ENCODE assay signal across 26 mouse cellular contexts in the genomic region with DNA sequence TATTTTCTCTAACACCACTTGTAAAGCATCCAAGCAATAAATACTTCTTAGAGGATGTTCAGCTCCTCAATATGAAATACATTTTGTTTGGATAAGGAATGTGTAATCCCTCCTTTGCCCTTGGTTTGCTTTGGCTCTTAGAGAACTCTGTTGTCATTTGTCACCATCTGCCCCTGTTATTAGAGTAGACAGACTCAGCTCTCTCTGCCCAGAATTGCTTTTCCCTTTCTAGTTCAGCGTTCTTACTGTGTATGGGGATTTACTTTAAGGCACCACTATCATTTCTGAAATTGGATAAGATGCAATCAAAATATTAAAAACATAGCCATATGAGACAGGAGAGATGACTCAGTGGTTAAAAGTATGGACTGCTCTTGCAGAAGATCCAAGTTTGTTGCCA.
DNase-seq lines count a peak whose midpoint lies in the region; ATAC-seq and TF ChIP-seq lines count a peak whose summit lies in the region.
"Had no signal": no experiment of that assay in that cellular context is flagged by ENCODE, and none has a peak within 500 bp of the region (broad histone marks: within the 10 kb centered on the region; RNA-seq: fewer than 3 reads in every experiment).

No protein-coding gene starts in this region.

- 0 out of 2 replicates have a peak overlapping the region, but pooled peaks have one; percentile 2 for H3K27ac ChIP-seq in heart, embryonic 13.5 days (replicated peaks)
- H3K27ac ChIP-seq in heart, embryonic 12.5 days (ENCODE audit: poor library complexity, severe bottlenecking), result no peak overlapping the region
- peak overlapping the region; percentile 48; the same call in 1 of the 2 replicates for H3K27ac ChIP-seq in stomach, embryonic 15.5 days
- no peak overlapping the region for H3K27ac ChIP-seq in stomach, postnatal 0 days (replicated peaks)
- H3K27ac ChIP-seq in limb, embryonic 10.5 days, result 0 out of 2 replicates have a peak overlapping the region, but pooled peaks have one; percentile 38
- H3K27ac ChIP-seq: forebrain, embryonic 12.5 days; heart, embryonic 10.5 days; hindbrain, embryonic 14.5 days; limb, embryonic 12.5 days; liver, embryonic 15.5 days; neural tube, embryonic 12.5 days had no signal

- ATAC-seq in heart, embryonic 13.5 days (ENCODE audit: extremely low read depth, insufficient number of reproducible peaks, low FRiP score, low TSS enrichment), result no peak
- ATAC-seq in heart, embryonic 12.5 days (ENCODE audit: insufficient number of reproducible peaks, low FRiP score), result no peak
- no peak for ATAC-seq in stomach, embryonic 15.5 days (ENCODE audit: insufficient read depth, low FRiP score, low read depth)
- no peak for ATAC-seq in stomach, postnatal 0 days (ENCODE audit: low FRiP score, low TSS enrichment)
- no peak for ATAC-seq in frontal cortex, adult (ENCODE audit: low TSS enrichment)
- ATAC-seq: CD4-positive, CD25-positive, alpha-beta regulatory T cell, adult 4 months; forebrain, postnatal 0 days; midbrain, embryonic 16.5 days had no signal

- DNase-seq in stomach, postnatal 0 days (ENCODE audit: low spot score), result no peak
- no peak for DNase-seq in limb, embryonic 10.5 days (ENCODE audit: low spot score)
- DNase-seq in layer of hippocampus, adult 8-10 months (ENCODE audit: low spot score in 2 of 2), result no peak
- DNase-seq: adrenal gland, adult 2 months; cerebellum, adult 2 months; cerebellum, postnatal 25 days; forebrain, postnatal 0 days; gastrocnemius, postnatal 14 days; kidney, adult 11 months; right cerebral cortex, postnatal 4 days; thymus, adult 18-20 months; thymus, postnatal 25 days had no signal

- peaks cover 17% of the 10 kb centered on the region for H3K4me1 ChIP-seq in heart, embryonic 13.5 days
- H3K4me1 ChIP-seq in heart, embryonic 12.5 days (replicated peaks), result peaks cover 11% of the 10 kb centered on the region
- H3K4me1 ChIP-seq in stomach, embryonic 15.5 days, result 0 out of 2 replicates have a peak, but pooled peaks cover 2% of the 10 kb centered on the region
- H3K4me1 ChIP-seq in stomach, postnatal 0 days (replicated peaks; ENCODE audit: control insufficient read depth, insufficient read depth), result no peaks in the 10 kb centered on the region
- peaks cover 47% of the 10 kb centered on the region for H3K4me1 ChIP-seq in limb, embryonic 10.5 days
- H3K4me1 ChIP-seq: heart, embryonic 10.5 days; liver, embryonic 15.5 days; neural tube, embryonic 12.5 days had no signal

- no peak for TF ChIP-seq EP300 in stomach, postnatal 0 days (optimal IDR thresholded peaks at IDR 0.05)

- no peak overlapping the region for H3K9ac ChIP-seq in heart, embryonic 13.5 days
- no peak overlapping the region for H3K9ac ChIP-seq in heart, embryonic 12.5 days
- no peak overlapping the region for H3K9ac ChIP-seq in stomach, embryonic 15.5 days
- no peak overlapping the region for H3K9ac ChIP-seq in stomach, postnatal 0 days (ENCODE audit: low read length)
- H3K9ac ChIP-seq: forebrain, embryonic 12.5 days; forebrain, postnatal 0 days; hindbrain, embryonic 14.5 days; limb, embryonic 12.5 days; liver, embryonic 15.5 days; lung, embryonic 14.5 days; neural tube, embryonic 12.5 days had no signal

- H3K36me3 ChIP-seq in heart, embryonic 13.5 days, result no peaks in the 10 kb centered on the region
- no peaks in the 10 kb centered on the region for H3K36me3 ChIP-seq in heart, embryonic 12.5 days
- no peaks in the 10 kb centered on the region for H3K36me3 ChIP-seq in stomach, embryonic 15.5 days
- no peaks in the 10 kb centered on the region for H3K36me3 ChIP-seq in stomach, postnatal 0 days (ENCODE audit: control insufficient read depth, insufficient read depth, low read length)
- H3K36me3 ChIP-seq in limb, embryonic 10.5 days, result no peaks in the 10 kb centered on the region
- H3K36me3 ChIP-seq: forebrain, embryonic 12.5 days; heart, embryonic 10.5 days; limb, embryonic 12.5 days; liver, embryonic 15.5 days; neural tube, embryonic 12.5 days had no signal

- no peaks in the 10 kb centered on the region for H3K27me3 ChIP-seq in heart, embryonic 13.5 days (replicated peaks)
- H3K27me3 ChIP-seq in heart, embryonic 12.5 days (replicated peaks), result no peaks in the 10 kb centered on the region
- no peaks in the 10 kb centered on the region for H3K27me3 ChIP-seq in stomach, embryonic 15.5 days (replicated peaks)
- H3K27me3 ChIP-seq in stomach, postnatal 0 days (ENCODE audit: control insufficient read depth, insufficient read depth, low read length), result no peaks in the 10 kb centered on the region
- no peaks in the 10 kb centered on the region for H3K27me3 ChIP-seq in limb, embryonic 10.5 days (ENCODE audit: low read depth, poor library complexity, severe bottlenecking)
- H3K27me3 ChIP-seq: forebrain, embryonic 12.5 days; limb, embryonic 12.5 days; liver, embryonic 15.5 days; neural tube, embryonic 12.5 days had no signal

- TF ChIP-seq CTCF in stomach, postnatal 0 days (IDR thresholded peaks at IDR 0.05; ENCODE audit: low read depth), result no peak

- H3K4me3 ChIP-seq in heart, embryonic 13.5 days, result no peak overlapping the region
- no peak overlapping the region for H3K4me3 ChIP-seq in heart, embryonic 12.5 days
- H3K4me3 ChIP-seq in stomach, embryonic 15.5 days (replicated peaks), result no peak overlapping the region
- no peak overlapping the region for H3K4me3 ChIP-seq in stomach, postnatal 0 days (ENCODE audit: low read depth, low read length)
- no peak overlapping the region for H3K4me3 ChIP-seq in limb, embryonic 10.5 days
- H3K4me3 ChIP-seq: forebrain, embryonic 12.5 days; heart, embryonic 10.5 days; limb, embryonic 12.5 days; liver, embryonic 15.5 days; neural tube, embryonic 12.5 days had no signal

- no peak overlapping the region for H3K4me2 ChIP-seq in heart, embryonic 13.5 days
- H3K4me2 ChIP-seq in heart, embryonic 12.5 days, result no peak overlapping the region
- H3K4me2 ChIP-seq in stomach, embryonic 15.5 days, result no peak overlapping the region
- H3K4me2 ChIP-seq in stomach, postnatal 0 days (replicated peaks; ENCODE audit: low read depth), result no peak overlapping the region
- H3K4me2 ChIP-seq: forebrain, embryonic 12.5 days; hindbrain, embryonic 14.5 days; limb, embryonic 12.5 days; liver, embryonic 15.5 days; lung, embryonic 14.5 days; midbrain, embryonic 11.5 days; neural tube, embryonic 12.5 days had no signal

- H3K9me3 ChIP-seq in heart, embryonic 13.5 days, result no peaks in the 10 kb centered on the region
- H3K9me3 ChIP-seq in heart, embryonic 12.5 days (replicated peaks), result no peaks in the 10 kb centered on the region
- no peaks in the 10 kb centered on the region for H3K9me3 ChIP-seq in stomach, embryonic 15.5 days
- no peaks in the 10 kb centered on the region for H3K9me3 ChIP-seq in stomach, postnatal 0 days (ENCODE audit: control insufficient read depth, low read length)
- H3K9me3 ChIP-seq in limb, embryonic 10.5 days (replicated peaks), result no peaks in the 10 kb centered on the region
- H3K9me3 ChIP-seq: forebrain, embryonic 12.5 days; heart, embryonic 10.5 days; limb, embryonic 12.5 days; liver, embryonic 15.5 days; neural tube, embryonic 12.5 days had no signal

- WGBS in heart, embryonic 13.5 days, result 68% methylated on average over 1 of the region's 1 CpGs
- WGBS in heart, embryonic 12.5 days, result 67% methylated on average over 1 of the region's 1 CpGs
- 37% methylated on average over 1 of the region's 1 CpGs for WGBS in stomach, embryonic 15.5 days
- WGBS in stomach, postnatal 0 days, result 20% methylated on average over 1 of the region's 1 CpGs
- 82% methylated on average over 1 of the region's 1 CpGs for WGBS in limb, embryonic 10.5 days

Comparison
In these comparisons a context has a peak if more than half of its experiments do, and no peak if none do; other contexts are left out.
1. H3K27ac ChIP-seq: peak in heart, embryonic 13.5 days (single experiment), stomach, embryonic 15.5 days (single experiment) and limb, embryonic 10.5 days (single experiment); none in heart, embryonic 12.5 days (single experiment) and stomach, postnatal 0 days (single experiment).